Mouse (Mus musculus) adrenal gland, adult 2 months (tissue): ENCODE results near the gene Aim2. TPM values are rescaled to one million over a fixed set of nuclear protein-coding genes. Genes with fewer than 3 reads are reported as not detected.

Experiments used
- DNase-seq: peaks from one replicate; pipeline ENCODE4 v3.0.0; 2021
- polyA plus RNA-seq: library from polyadenylated mRNA; depleted of rRNA; stranded (reverse); fragments of >200 nt; gene quantifications from 2 replicates; pipeline ENCODE4 v1.2.3, GENCODE M21; 2012
- total RNA-seq, 2 experiments: library from RNA; stranded (reverse); gene quantifications; 2 replicates each; pipeline ENCODE4 v1.2.3; 2021

Aim2 gene
- total and polyA plus RNA-seq, 3 experiments, result 0.20 to 0.78 (median 0.55) TPM

GRCm38 (mm10) chr1:173345112-173345511 lies 5.6 kb upstream of the Aim2 start:
- DNase-seq, result no peak

GRCm38 (mm10) chr1:173348527-173348926 lies 2.2 kb upstream of the Aim2 start:
- DNase-seq, result no peak

GRCm38 (mm10) chr1:173349192-173349591 lies 1.5 kb upstream of the Aim2 start:
- DNase-seq, result no peak

GRCm38 (mm10) chr1:173349946-173350345 lies 733 bp upstream of the Aim2 start:
- DNase-seq, result peak; percentile 28

- no peak for DNase-seq
These were observed 4.6 kb downstream of the Aim2 start for GRCm38 (mm10) chr1:173355107-173355846.

GRCm38 (mm10) chr1:173356699-173357098 lies 6.0 kb downstream of the Aim2 start:
- DNase-seq, result no peak

GRCm38 (mm10) chr1:173357799-173358198 lies 7.1 kb downstream of the Aim2 start:
- DNase-seq, result no peak

- no peak for DNase-seq
These were observed 9.1 kb downstream of the Aim2 start for GRCm38 (mm10) chr1:173359590-173360290.

GRCm38 (mm10) chr1:173361651-173362050 lies 11.0 kb downstream of the Aim2 start:
- peak; percentile 20 for DNase-seq

- DNase-seq, result no peak
These were observed 12.8 kb downstream of the Aim2 start for GRCm38 (mm10) chr1:173363436-173363835.

- no peak for DNase-seq
These were observed 13.6 kb downstream of the Aim2 start for GRCm38 (mm10) chr1:173364125-173364800.

GRCm38 (mm10) chr1:173365970-173366409 lies 15.3 kb downstream of the Aim2 start:
- DNase-seq, result no peak

- no peak for DNase-seq
These were observed 16.1 kb downstream of the Aim2 start for GRCm38 (mm10) chr1:173366701-173367355.

GRCm38 (mm10) chr1:173367356-173368046 lies 16.8 kb downstream of the Aim2 start, which contains the start of gene Cadm3:
Gene Cadm3 (minus strand): TSS chr1:173367695.
- DNase-seq, result no peak

GRCm38 (mm10) chr1:173369611-173370010 lies 18.9 kb downstream of the Aim2 start:
- no peak for DNase-seq

GRCm38 (mm10) chr1:173370456-173370855 lies 19.8 kb downstream of the Aim2 start:
- DNase-seq, result no peak

- DNase-seq, result no peak
These were observed 20.9 kb downstream of the Aim2 start for GRCm38 (mm10) chr1:173371586-173371985.

GRCm38 (mm10) chr1:173374020-173374419 lies 23.3 kb downstream of the Aim2 start:
- DNase-seq, result no peak

GRCm38 (mm10) chr1:173377380-173378112 lies 26.9 kb downstream of the Aim2 start:
- peak; percentile 51 for DNase-seq

GRCm38 (mm10) chr1:173381436-173381835 lies 30.8 kb downstream of the Aim2 start:
- DNase-seq, result no peak

- no peak for DNase-seq
These were observed 38.8 kb downstream of the Aim2 start for GRCm38 (mm10) chr1:173389431-173389830.
